Mouse (Mus musculus) liver, postnatal 0 days (tissue): Measurements from ENCODE around the gene Ctsh. TPM values are rescaled to one million over a fixed set of nuclear protein-coding genes. Genes with fewer than 3 reads are reported as not detected.
A peak's percentile ranks its signal among the peaks of the same experiment; 100 is the strongest.

ENCODE experiments used
- ATAC-seq: fragments of 200-750 bp; cut with Nextera tagmentation; 2 replicates; pipeline ENCODE4 v1.8.0; 2017; ENCODE audit warnings: mild to moderate bottlenecking, moderate library complexity
- DNase-seq: peaks from one replicate; pipeline ENCODE4 v3.0.0-alpha.2; 2016
- H3K27ac ChIP-seq: fragments of 300-500 bp; sonication (generic); 2 replicates; pipeline ENCODE4 v1.5.1; 2014; ENCODE audit warnings: antibody characterized with exemption, moderate library complexity, mild to moderate bottlenecking, low read depth
- H3K27me3 ChIP-seq: fragments of 300-500 bp; sonication (generic); 2 replicates; pipeline ENCODE4 v1.6.1; 2014; ENCODE audit warnings: low read length, control low read depth, mixed read lengths; ENCODE audit not compliant: insufficient read depth
- H3K36me3 ChIP-seq: fragments of 300-500 bp; sonication (generic); replicated peaks from 2 replicates; pipeline ENCODE4 v1.6.1; 2014; ENCODE audit warnings: mild to moderate bottlenecking, control low read depth, low read length, moderate library complexity, mixed read lengths; ENCODE audit not compliant: insufficient read depth
- H3K4me1 ChIP-seq: fragments of 300-500 bp; sonication (generic); 2 replicates; pipeline ENCODE4 v1.6.1; 2014; ENCODE audit warnings: antibody characterized with exemption, mild to moderate bottlenecking, control low read depth; ENCODE audit not compliant: insufficient read depth
- H3K4me2 ChIP-seq: fragments of 300-500 bp; sonication (generic); 2 replicates; pipeline ENCODE4 v1.6.1; 2014; ENCODE audit warnings: low read depth, mild to moderate bottlenecking, low read length, moderate library complexity, mixed read lengths
- H3K4me3 ChIP-seq: fragments of 300-500 bp; sonication (generic); 2 replicates; pipeline ENCODE4 v1.5.1; 2014; ENCODE audit warnings: low read depth, low read length
- H3K9ac ChIP-seq: fragments of 300-500 bp; sonication (generic); replicated peaks from 2 replicates; pipeline ENCODE4 v1.6.1; 2014; ENCODE audit warnings: mild to moderate bottlenecking, moderate library complexity
- H3K9me3 ChIP-seq: fragments of 300-500 bp; sonication (generic); 2 replicates; pipeline ENCODE4 v1.6.1; 2016; ENCODE audit warnings: mild to moderate bottlenecking, control low read depth, low read length, mixed read lengths
- CTCF ChIP-seq: sonication (generic); IDR thresholded peaks from 2 replicates; pipeline ENCODE4 v1.5.1; 2016; ENCODE audit warnings: antibody characterized with exemption, low read depth
- EP300 ChIP-seq: IDR thresholded peaks from 2 replicates; pipeline ENCODE4 v1.6.1; 2016; ENCODE audit warnings: antibody characterized with exemption, low read depth, mild to moderate bottlenecking
- WGBS: fragments of 180-500 bp; shearing (Covaris S2); extraction: QIAGEN DNeasy Blood & Tissue Kit; methylation state at CpG from one replicate; pipeline ENCODE4 v1.1.7; 2014; ENCODE audit not compliant: insufficient replicate concordance; 5-methylcytosine and 5-hydroxymethylcytosine counted together
- polyA plus RNA-seq: library from polyadenylated mRNA; unstranded; fragments of >200 nt; fragmentation: Nextera tagmentation; extraction: Ambion mirVana; gene quantifications from 2 replicates; pipeline ENCODE4 v1.2.1, GENCODE M21; 2015

The Ctsh gene
- polyA plus RNA-seq, 1 experiment from 2014 or later = 328 TPM

- DNase-seq = peak; percentile 92
- Histone ChIP-seq H3K9me3 (no peaks in the 10 kb centered on the region), H3K36me3 (peaks cover 3% of the 10 kb centered on the region), H3K4me1 (peaks cover 18% of the 10 kb centered on the region), H3K27ac (peak overlapping the region; percentile 100), H3K4me2 (peak overlapping the region; percentile 80), H3K9ac (peak overlapping the region; percentile 100), H3K27me3 (no peaks in the 10 kb centered on the region), H3K4me3 (peak overlapping the region; percentile 100)
- under 1% methylated on average over 82 of the region's 82 CpGs for WGBS
- TF ChIP-seq CTCF (peak; percentile 90), EP300 (peak; percentile 33; the same call in 1 of the 2 replicates)
- peak; percentile 75 for ATAC-seq
Measured at GRCm38 (mm10) chr9:90113651-90114566, 60.0 kb downstream of the Ctsh start.

- H3K4me3 ChIP-seq = peak within 1 kb of the TSS; percentile 100
- TF ChIP-seq EP300 = no peak
- no peak for TF ChIP-seq CTCF
- H3K9ac ChIP-seq = peak within 1 kb of the TSS; percentile 100
- 1% methylated on average over 36 of the region's 40 CpGs for WGBS
- peaks cover 18% of the 10 kb centered on the region for H3K4me1 ChIP-seq
- peak within 1 kb of the TSS; percentile 82 for H3K4me2 ChIP-seq
- DNase-seq (peak; percentile 96), ATAC-seq (peak; percentile 94)
- H3K27me3 ChIP-seq = no peaks in the 10 kb centered on the region
- H3K9me3 ChIP-seq = no peaks in the 10 kb centered on the region
- peak within 1 kb of the TSS; percentile 100 for H3K27ac ChIP-seq
- H3K36me3 ChIP-seq = no peaks in the 10 kb centered on the region
Measured at GRCm38 (mm10) chr9:90114567-90115307, 60.8 kb downstream of the Ctsh start, which contains the start of gene Morf4l1. TSS of gene Morf4l1 (minus strand) at chr9:90114774.

- no peaks in the 10 kb centered on the region for H3K9me3 ChIP-seq
- H3K9ac ChIP-seq = peak overlapping the region; percentile 100
- no peaks in the 10 kb centered on the region for H3K36me3 ChIP-seq
- H3K4me1 ChIP-seq = peaks cover 18% of the 10 kb centered on the region
- no peaks in the 10 kb centered on the region for H3K27me3 ChIP-seq
- peak overlapping the region; percentile 100 for H3K4me3 ChIP-seq
- TF ChIP-seq CTCF = no peak
- TF ChIP-seq EP300 = no peak
- DNase-seq = no peak
- no peak for ATAC-seq
- peak overlapping the region; percentile 82 for H3K4me2 ChIP-seq
- no peak overlapping the region for H3K27ac ChIP-seq
Measured at GRCm38 (mm10) chr9:90115308-90115700, 61.4 kb downstream of the Ctsh start.

GRCm38 (mm10) chr9:90117234-90117633 lies 63.3 kb downstream of the Ctsh start:
- DNase-seq (no peak), ATAC-seq (no peak)
- H3K27ac ChIP-seq = no peak overlapping the region
- H3K4me1 ChIP-seq = peaks cover 5% of the 10 kb centered on the region; the same call in 1 of the 2 replicates
- H3K4me3 ChIP-seq = no peak overlapping the region
- H3K9me3 ChIP-seq = no peaks in the 10 kb centered on the region
- no peaks in the 10 kb centered on the region for H3K36me3 ChIP-seq
- no peaks in the 10 kb centered on the region for H3K27me3 ChIP-seq
- TF ChIP-seq EP300 (no peak), CTCF (no peak)
- no peak overlapping the region for H3K4me2 ChIP-seq
- no peak overlapping the region for H3K9ac ChIP-seq

GRCm38 (mm10) chr9:90122246-90122740 lies 68.3 kb downstream of the Ctsh start:
- H3K4me3 ChIP-seq = no peak overlapping the region
- H3K9me3 ChIP-seq = no peaks in the 10 kb centered on the region
- H3K27ac ChIP-seq = no peak overlapping the region
- H3K4me2 ChIP-seq = no peak overlapping the region
- no peaks in the 10 kb centered on the region for H3K27me3 ChIP-seq
- 70% methylated on average over 4 of the region's 4 CpGs for WGBS
- ATAC-seq (no peak), DNase-seq (no peak)
- no peak overlapping the region for H3K9ac ChIP-seq
- no peak for TF ChIP-seq CTCF
- TF ChIP-seq EP300 = no peak
- H3K36me3 ChIP-seq = no peaks in the 10 kb centered on the region
- H3K4me1 ChIP-seq = no peaks in the 10 kb centered on the region

- Histone ChIP-seq H3K9me3 (no peaks in the 10 kb centered on the region), H3K36me3 (no peaks in the 10 kb centered on the region), H3K9ac (no peak overlapping the region), H3K4me1 (no peaks in the 10 kb centered on the region), H3K27ac (no peak overlapping the region), H3K27me3 (no peaks in the 10 kb centered on the region), H3K4me2 (no peak overlapping the region), H3K4me3 (no peak overlapping the region)
- no peak for DNase-seq
- WGBS = 63% methylated on average over 11 of the region's 11 CpGs
- no peak for ATAC-seq
- no peak for TF ChIP-seq EP300
- TF ChIP-seq CTCF = no peak
Measured at GRCm38 (mm10) chr9:90124156-90124872, 70.4 kb downstream of the Ctsh start.
